Mouse (Mus musculus): ENCODE measurements around the gene Fars2. TPM values are rescaled to one million over a fixed set of nuclear protein-coding genes. Genes with fewer than 3 reads are reported as not detected.

The Fars2 gene
- total and polyA plus RNA-seq, 2 experiments from 2014 or later: 54.8 to 78.9 TPM

DNA sequence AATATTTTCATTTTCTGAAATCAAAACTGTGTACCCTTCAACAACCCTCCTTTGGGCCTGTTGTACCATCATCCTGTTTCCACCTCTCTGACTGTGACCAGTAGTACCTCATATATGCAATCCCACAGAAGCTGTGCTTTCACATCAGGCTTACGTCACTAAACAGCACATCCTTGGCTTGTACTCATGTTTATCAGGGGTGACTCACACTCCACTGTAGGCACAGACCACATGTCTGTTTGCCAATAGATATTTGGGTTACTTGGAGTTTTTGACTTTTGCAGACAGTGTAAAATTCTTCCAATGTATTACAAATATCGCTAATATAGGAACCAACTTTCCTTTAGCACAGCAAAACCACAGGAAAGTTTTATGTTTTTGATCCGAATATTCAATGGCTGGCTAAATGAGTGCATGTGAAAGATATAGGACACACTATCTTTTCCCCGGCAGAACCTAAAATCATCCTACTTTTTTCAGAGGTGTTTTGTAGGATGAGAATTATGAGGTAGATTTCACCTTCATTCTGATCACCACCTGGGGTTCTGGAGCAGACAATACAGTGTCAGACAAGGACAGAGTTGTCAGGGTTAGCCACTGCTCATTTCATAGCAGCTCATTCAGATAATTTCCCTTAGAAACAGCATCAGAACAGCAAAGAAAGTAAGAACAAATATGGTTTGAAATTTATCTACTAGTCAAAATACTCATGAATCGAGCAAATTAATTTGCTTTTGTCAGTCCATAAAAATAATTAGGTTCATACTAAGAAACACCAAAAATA lies 30.4 kb upstream of the Fars2 start:
- Histone ChIP-seq H3K27ac (ENCODE audit: low read depth) (no peak overlapping the region), H3K4me2 (ENCODE audit: low read depth, low read length) (no peak overlapping the region), H3K9me3 (replicated peaks; ENCODE audit: control insufficient read depth, low read length) (no peaks in the 10 kb centered on the region), H3K4me1 (ENCODE audit: control insufficient read depth, insufficient read depth) (peaks cover 18% of the 10 kb centered on the region), H3K27me3 (ENCODE audit: control insufficient read depth, insufficient read depth, low read length) (no peaks in the 10 kb centered on the region), H3K36me3 (replicated peaks; ENCODE audit: control insufficient read depth, insufficient read depth, low read length) (peaks cover 15% of the 10 kb centered on the region), H3K4me3 (ENCODE audit: low read depth, low read length) (no peak overlapping the region), H3K9ac (replicated peaks; ENCODE audit: low read depth, low read length) (no peak overlapping the region)
- TF ChIP-seq CTCF (IDR thresholded peaks at IDR 0.05; ENCODE audit: low read depth): no peak
- no peak for TF ChIP-seq EP300 (IDR thresholded peaks at IDR 0.05; ENCODE audit: low read depth)
- DNase-seq (ENCODE audit: low spot score) (peak; percentile 51), ATAC-seq (ENCODE audit: insufficient read depth, low read depth) (peak; percentile 74)
- WGBS: 68% methylated on average over 5 of the region's 5 CpGs

- H3K4me2 ChIP-seq (ENCODE audit: low read depth, low read length): no peak overlapping the region
- H3K4me1 ChIP-seq (ENCODE audit: control insufficient read depth, insufficient read depth): peaks cover 18% of the 10 kb centered on the region
- no peak overlapping the region for H3K27ac ChIP-seq (ENCODE audit: low read depth)
- ATAC-seq (ENCODE audit: insufficient read depth, low read depth) (no peak), DNase-seq (ENCODE audit: low spot score) (no peak)
- H3K9ac ChIP-seq (replicated peaks; ENCODE audit: low read depth, low read length): no peak overlapping the region
- WGBS: 74% methylated on average over 2 of the region's 2 CpGs
- no peak overlapping the region for H3K4me3 ChIP-seq (ENCODE audit: low read depth, low read length)
- H3K36me3 ChIP-seq (replicated peaks; ENCODE audit: control insufficient read depth, insufficient read depth, low read length): peaks cover 14% of the 10 kb centered on the region
- no peaks in the 10 kb centered on the region for H3K27me3 ChIP-seq (ENCODE audit: control insufficient read depth, insufficient read depth, low read length)
- TF ChIP-seq EP300 (IDR thresholded peaks at IDR 0.05; ENCODE audit: low read depth) (no peak), CTCF (IDR thresholded peaks at IDR 0.05; ENCODE audit: low read depth) (no peak)
- no peaks in the 10 kb centered on the region for H3K9me3 ChIP-seq (replicated peaks; ENCODE audit: control insufficient read depth, low read length)
Measured at GRCm38 (mm10) chr13:36087427-36087826, 29.8 kb upstream of the Fars2 start.

- Histone ChIP-seq H3K4me1 (ENCODE audit: control insufficient read depth, insufficient read depth) (peaks cover 18% of the 10 kb centered on the region), H3K9ac (replicated peaks; ENCODE audit: low read depth, low read length) (no peak overlapping the region), H3K27ac (ENCODE audit: low read depth) (no peak overlapping the region), H3K36me3 (replicated peaks; ENCODE audit: control insufficient read depth, insufficient read depth, low read length) (peaks cover 14% of the 10 kb centered on the region; the same call in 1 of the 2 replicates), H3K4me2 (ENCODE audit: low read depth, low read length) (no peak overlapping the region), H3K4me3 (ENCODE audit: low read depth, low read length) (no peak overlapping the region), H3K27me3 (ENCODE audit: control insufficient read depth, insufficient read depth, low read length) (no peaks in the 10 kb centered on the region), H3K9me3 (replicated peaks; ENCODE audit: control insufficient read depth, low read length) (no peaks in the 10 kb centered on the region)
- 53% methylated on average over 4 of the region's 4 CpGs for WGBS
- DNase-seq (ENCODE audit: low spot score) (no peak), ATAC-seq (ENCODE audit: insufficient read depth, low read depth) (no peak)
- TF ChIP-seq EP300 (IDR thresholded peaks at IDR 0.05; ENCODE audit: low read depth) (no peak), CTCF (IDR thresholded peaks at IDR 0.05; ENCODE audit: low read depth) (no peak)
Measured at GRCm38 (mm10) chr13:36088168-36088567, 29.0 kb upstream of the Fars2 start.

DNA sequence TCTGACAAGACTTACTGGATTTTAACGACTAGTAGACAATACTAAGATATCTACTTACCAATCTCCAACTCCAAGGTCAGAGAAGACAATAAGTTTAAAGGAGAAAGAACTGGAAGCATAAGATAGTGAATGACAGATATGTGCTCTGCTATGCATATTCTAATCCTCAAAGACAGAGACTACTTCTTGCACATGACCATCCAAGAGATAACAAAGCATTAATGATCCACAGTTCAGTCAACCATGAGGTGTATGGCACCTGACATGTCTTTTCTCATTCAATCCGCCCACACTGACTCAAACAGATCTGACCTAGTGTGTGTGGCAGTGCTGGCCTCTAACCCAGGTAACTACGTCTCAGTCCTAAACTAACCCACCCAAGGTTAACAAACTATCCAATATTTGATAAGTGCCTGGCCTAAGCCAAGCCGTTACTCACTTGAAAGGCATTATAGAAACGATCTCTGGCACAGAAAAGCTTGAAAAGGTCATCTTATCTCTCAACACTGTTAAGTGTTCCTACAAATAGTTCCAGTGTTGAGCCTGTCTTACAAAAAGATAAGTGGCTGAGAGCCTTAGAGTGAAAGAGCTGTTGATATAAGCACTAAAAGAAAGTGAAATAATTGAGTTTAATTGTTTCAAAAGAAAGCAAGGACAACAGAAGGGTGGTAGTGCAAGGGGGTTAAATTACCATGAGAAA lies 20.4 kb upstream of the Fars2 start:
- Histone ChIP-seq H3K4me2 (ENCODE audit: low read depth, low read length) (no peak overlapping the region), H3K36me3 (replicated peaks; ENCODE audit: control insufficient read depth, insufficient read depth, low read length) (0 out of 2 replicates have a peak, but pooled peaks cover 7% of the 10 kb centered on the region), H3K9me3 (replicated peaks; ENCODE audit: control insufficient read depth, low read length) (no peaks in the 10 kb centered on the region), H3K4me1 (ENCODE audit: control insufficient read depth, insufficient read depth) (peaks cover 13% of the 10 kb centered on the region; the same call in 1 of the 2 replicates), H3K4me3 (ENCODE audit: low read depth, low read length) (no peak overlapping the region), H3K27ac (ENCODE audit: low read depth) (peak overlapping the region; percentile 76), H3K27me3 (ENCODE audit: control insufficient read depth, insufficient read depth, low read length) (no peaks in the 10 kb centered on the region), H3K9ac (replicated peaks; ENCODE audit: low read depth, low read length) (no peak overlapping the region)
- WGBS: 21% methylated on average over 5 of the region's 5 CpGs
- ATAC-seq (ENCODE audit: insufficient read depth, low read depth): peak; percentile 41
- peak; percentile 63 for DNase-seq (ENCODE audit: low spot score)
- no peak for TF ChIP-seq CTCF (IDR thresholded peaks at IDR 0.05; ENCODE audit: low read depth)
- TF ChIP-seq EP300 (IDR thresholded peaks at IDR 0.05; ENCODE audit: low read depth): 0 out of 2 replicates have a peak, but pooled peaks have one; percentile 47

DNA sequence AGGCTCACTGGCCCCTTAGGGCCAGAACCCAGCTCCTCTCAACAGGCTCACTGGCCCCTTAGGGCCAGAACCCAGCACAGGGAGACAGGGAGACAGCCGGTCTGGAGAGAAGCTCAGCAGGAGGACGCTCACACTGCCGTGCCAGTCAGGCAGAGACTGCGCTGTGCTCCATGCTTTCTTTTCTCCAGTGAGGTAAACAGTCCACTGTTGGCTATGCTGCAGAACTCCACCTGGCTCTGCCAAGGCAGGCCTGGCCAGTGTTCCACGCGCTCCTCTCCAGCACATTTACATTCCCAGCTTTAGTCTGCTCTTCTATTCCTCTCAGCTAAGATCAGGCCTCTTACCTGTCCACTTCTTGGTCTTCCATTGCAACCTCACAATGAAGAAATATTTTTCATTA lies 11.6 kb upstream of the Fars2 start:
- no peaks in the 10 kb centered on the region for H3K36me3 ChIP-seq (replicated peaks; ENCODE audit: control insufficient read depth, insufficient read depth, low read length)
- no peak overlapping the region for H3K4me2 ChIP-seq (ENCODE audit: low read depth, low read length)
- TF ChIP-seq CTCF (IDR thresholded peaks at IDR 0.05; ENCODE audit: low read depth) (no peak), EP300 (IDR thresholded peaks at IDR 0.05; ENCODE audit: low read depth) (no peak)
- WGBS: 86% methylated on average over 6 of the region's 6 CpGs
- H3K4me1 ChIP-seq (ENCODE audit: control insufficient read depth, insufficient read depth): no peaks in the 10 kb centered on the region
- H3K27ac ChIP-seq (ENCODE audit: low read depth): no peak overlapping the region
- no peak overlapping the region for H3K4me3 ChIP-seq (ENCODE audit: low read depth, low read length)
- ATAC-seq (ENCODE audit: insufficient read depth, low read depth) (no peak), DNase-seq (ENCODE audit: low spot score) (no peak)
- no peak overlapping the region for H3K9ac ChIP-seq (replicated peaks; ENCODE audit: low read depth, low read length)
- no peaks in the 10 kb centered on the region for H3K27me3 ChIP-seq (ENCODE audit: control insufficient read depth, insufficient read depth, low read length)
- H3K9me3 ChIP-seq (replicated peaks; ENCODE audit: control insufficient read depth, low read length): no peaks in the 10 kb centered on the region

Data from heart, postnatal 0 days (tissue).